Mouse (Mus musculus) urinary bladder, postnatal 0 days (tissue): Measurements from ENCODE around the gene Olfr1249. TPM values are rescaled to one million over a fixed set of nuclear protein-coding genes. Genes with fewer than 3 reads are reported as not detected.

Experiments
- polyA plus RNA-seq: library from polyadenylated mRNA; unstranded; fragments of >200 nt; fragmentation: Nextera tagmentation; extraction: Ambion mirVana; gene quantifications from 2 replicates; pipeline ENCODE4 v1.2.1, GENCODE M21; 2015

Gene Olfr1249
- not detected in 2 replicates for polyA plus RNA-seq

DNA sequence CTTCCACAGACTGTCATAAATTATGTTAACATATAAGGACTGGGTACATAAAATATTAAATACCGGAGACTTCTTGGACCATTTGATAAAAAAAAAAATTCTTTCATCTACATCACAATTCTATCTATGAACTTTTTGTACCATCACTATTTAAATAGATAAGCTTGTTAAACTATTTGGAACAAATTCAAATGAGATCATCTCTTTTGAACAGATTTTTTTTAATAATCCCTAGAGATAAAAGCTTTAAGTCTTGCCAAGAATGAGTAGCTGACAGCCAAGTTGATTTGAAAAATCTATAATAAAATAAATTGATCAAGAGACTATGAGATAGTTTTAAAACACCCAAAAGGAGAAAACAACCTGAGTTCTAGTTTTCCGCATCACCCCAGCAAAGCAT is at the start of gene Olfr1249:
Gene Olfr1249 (minus strand): TSS at position 101 of the 400 bp plus-strand sequence.

GRCm38 (mm10) chr2:89671836-89672235 is 37.1 kb upstream of the Olfr1249 start, which contains the start of gene Olfr1251:
Gene Olfr1251, minus strand, starts transcription at chr2:89671936.

GRCm38 (mm10) chr2:89661367-89661766 is 26.6 kb upstream of the Olfr1249 start, which contains the start of gene Olfr1250:
Gene Olfr1250, minus strand, starts transcription at chr2:89661467.

DNA sequence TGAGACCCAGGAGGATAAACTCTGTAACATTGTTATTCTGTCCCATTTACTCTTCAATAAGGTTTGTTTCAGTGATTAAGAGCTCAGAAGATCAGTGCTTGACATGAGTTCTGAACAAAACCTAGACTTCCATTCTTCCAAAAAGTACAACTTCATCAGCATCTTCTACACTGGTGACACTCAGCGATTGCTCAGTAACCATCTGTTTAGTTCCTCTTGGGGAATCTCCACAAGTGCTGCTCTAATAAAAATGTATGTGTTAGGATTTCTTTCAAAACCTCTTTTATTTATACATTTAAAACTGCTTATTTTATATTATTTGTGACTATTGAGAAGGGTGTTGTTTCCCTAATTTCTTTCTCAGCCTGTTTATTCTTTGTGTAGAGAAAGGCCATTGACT is 16.6 kb downstream of the Olfr1249 start, which contains the start of gene Olfr1248:
Gene Olfr1248 (minus strand): TSS at position 101 of the 400 bp plus-strand sequence.

DNA sequence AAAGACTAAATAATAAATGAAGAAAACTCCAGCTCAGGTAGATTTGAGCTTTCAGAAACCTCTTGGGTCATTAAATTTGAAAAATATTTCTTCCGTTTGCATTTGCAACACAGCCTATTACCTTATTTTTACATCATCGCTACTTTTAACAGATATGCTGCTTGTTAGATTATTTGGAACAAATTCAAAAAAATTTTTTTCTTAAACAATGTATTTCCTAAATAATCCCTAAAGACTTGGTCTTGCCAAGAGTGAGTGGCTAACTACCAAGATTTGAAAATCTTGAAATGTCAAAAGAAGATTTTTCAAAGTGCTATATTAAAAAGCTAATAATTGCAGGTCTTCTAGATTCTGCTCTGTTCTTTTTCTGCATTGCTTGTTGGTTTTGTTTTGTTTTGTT is 20.8 kb downstream of the Olfr1249 start, which contains the start of gene Olfr1247:
Gene Olfr1247 (minus strand): TSS at position 101 of the 400 bp plus-strand sequence.

DNA sequence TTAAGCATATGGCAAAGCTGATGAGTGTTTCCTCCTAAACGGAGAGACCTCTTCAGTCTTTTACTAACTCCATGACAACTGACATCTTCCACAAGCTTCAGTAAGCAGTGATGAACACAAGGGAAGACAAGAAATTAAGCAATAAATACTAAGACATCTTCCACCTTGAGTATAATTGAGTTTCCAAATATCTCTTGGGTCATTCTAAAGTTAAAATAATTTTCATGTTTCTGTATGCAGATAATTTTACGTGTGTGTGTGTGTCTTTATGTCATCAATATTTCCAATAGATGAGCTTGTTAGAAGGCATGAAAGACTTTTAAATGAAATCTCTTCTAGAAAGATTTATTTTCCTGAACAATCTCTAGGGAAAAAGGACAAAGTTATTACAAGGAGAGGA is 41.7 kb downstream of the Olfr1249 start, which contains the start of gene Olfr1246:
Gene Olfr1246 (minus strand): TSS at position 101 of the 400 bp plus-strand sequence.

Other genes starting within 250 kb of the Olfr1249 start
- gene Olfr1238, start 225.3 kb downstream of the Olfr1249 start, polyA plus RNA-seq, result not detected in 2 replicates
- gene Olfr1239, start 214.6 kb downstream of the Olfr1249 start, polyA plus RNA-seq, result not detected in 2 replicates
- not detected in 2 replicates for gene Olfr1240, start 192.0 kb downstream of the Olfr1249 start, polyA plus RNA-seq
- not detected in 2 replicates for gene Olfr1241, start 147.9 kb downstream of the Olfr1249 start, polyA plus RNA-seq
- not detected in 2 replicates for gene Olfr1242, start 136.6 kb downstream of the Olfr1249 start, polyA plus RNA-seq
- gene Olfr1243, start 103.5 kb downstream of the Olfr1249 start, polyA plus RNA-seq, result not detected in 2 replicates
- gene Olfr1245, start 56.5 kb downstream of the Olfr1249 start, polyA plus RNA-seq, result not detected in 2 replicates
- not detected in 2 replicates for gene Olfr1246, start 41.8 kb downstream of the Olfr1249 start, polyA plus RNA-seq
- gene Olfr1247, start 20.9 kb downstream of the Olfr1249 start, polyA plus RNA-seq, result not detected in 2 replicates
- gene Olfr1248, start 16.7 kb downstream of the Olfr1249 start, polyA plus RNA-seq, result not detected in 2 replicates
- gene Olfr1250, start 26.5 kb upstream of the Olfr1249 start, polyA plus RNA-seq, result not detected in 2 replicates
- gene Olfr1251, start 37.0 kb upstream of the Olfr1249 start, polyA plus RNA-seq, result not detected in 2 replicates
- gene Olfr1252, start 90.0 kb upstream of the Olfr1249 start, polyA plus RNA-seq, result not detected in 2 replicates
- gene Olfr1253, start 122.1 kb upstream of the Olfr1249 start, polyA plus RNA-seq, result not detected in 2 replicates
- gene Olfr1254, start 158.6 kb upstream of the Olfr1249 start, polyA plus RNA-seq, result not detected in 2 replicates
- not detected in 2 replicates for gene Olfr1255, start 177.1 kb upstream of the Olfr1249 start, polyA plus RNA-seq
- gene Olfr1256, start 206.6 kb upstream of the Olfr1249 start, polyA plus RNA-seq, result not detected in 2 replicates
- not detected in 2 replicates for gene Olfr48, start 213.2 kb upstream of the Olfr1249 start, polyA plus RNA-seq
- not detected in 2 replicates for gene Olfr1257, start 243.5 kb upstream of the Olfr1249 start, polyA plus RNA-seq